Mouse (Mus musculus) embryonic facial prominence, embryonic 11.5 days (tissue): ENCODE measurements around the gene Map4k4. TPM values are rescaled to one million over a fixed set of nuclear protein-coding genes. Genes with fewer than 3 reads are reported as not detected.

Experiments used
- ATAC-seq: fragments of 200-750 bp; cut with Nextera tagmentation; replicated peaks from 2 replicates; pipeline ENCODE4 v1.8.0; 2017; ENCODE audit warnings: low read depth; ENCODE audit not compliant: insufficient number of reproducible peaks, low FRiP score, low TSS enrichment
- DNase-seq: peaks from one replicate; pipeline ENCODE4 v3.0.0-alpha.2; 2015; ENCODE audit warnings: low spot score
- H3K27ac ChIP-seq: fragments of 300-500 bp; sonication (generic); replicated peaks from 2 replicates; pipeline ENCODE4 v1.5.1; 2014; ENCODE audit warnings: mild to moderate bottlenecking, low read depth, low read length, control low read depth
- H3K27me3 ChIP-seq: fragments of 300-500 bp; sonication (generic); 2 replicates; pipeline ENCODE4 v1.6.1; 2014; ENCODE audit warnings: mild to moderate bottlenecking, low read length, moderate library complexity, mixed read lengths; ENCODE audit not compliant: control insufficient read depth, insufficient read depth
- H3K36me3 ChIP-seq: fragments of 300-500 bp; sonication (generic); replicated peaks from 2 replicates; pipeline ENCODE4 v1.6.1; 2014; ENCODE audit warnings: low read depth, mild to moderate bottlenecking, low read length, moderate library complexity, mixed read lengths; ENCODE audit not compliant: control insufficient read depth, insufficient read depth
- H3K4me1 ChIP-seq: fragments of 300-500 bp; sonication (generic); 2 replicates; pipeline ENCODE4 v1.6.1; 2014; ENCODE audit warnings: low read length, mixed read lengths; ENCODE audit not compliant: control insufficient read depth, insufficient read depth
- H3K4me2 ChIP-seq: fragments of 300-500 bp; sonication (generic); 2 replicates; pipeline ENCODE4 v1.6.1; 2014; ENCODE audit warnings: low read depth, mild to moderate bottlenecking, control low read depth, low read length, moderate library complexity
- H3K4me3 ChIP-seq: fragments of 300-500 bp; sonication (generic); 2 replicates; pipeline ENCODE4 v1.5.1; 2014; ENCODE audit warnings: low read depth, low read length, control low read depth
- H3K9ac ChIP-seq: fragments of 300-500 bp; sonication (generic); replicated peaks from 2 replicates; pipeline ENCODE4 v1.6.1; 2014; ENCODE audit warnings: mild to moderate bottlenecking, control low read depth, low read length
- H3K9me3 ChIP-seq: fragments of 300-500 bp; sonication (generic); replicated peaks from 2 replicates; pipeline ENCODE4 v1.6.1; 2016; ENCODE audit warnings: mild to moderate bottlenecking, low read length, inconsistent platforms, mixed read lengths; ENCODE audit not compliant: control insufficient read depth
- WGBS: fragments of 180-500 bp; shearing (Covaris S2); extraction: QIAGEN DNeasy Blood & Tissue Kit; methylation state at CpG from one replicate; pipeline ENCODE4 v1.1.7; 2014; 5-methylcytosine and 5-hydroxymethylcytosine counted together
- polyA plus RNA-seq: library from polyadenylated mRNA; unstranded; fragments of >200 nt; fragmentation: Nextera tagmentation; extraction: Ambion mirVana; gene quantifications from 2 replicates; pipeline ENCODE4 v1.2.1, GENCODE M21; 2014

Gene Map4k4
- polyA plus RNA-seq, 1 experiment from 2014 or later = 27.7 TPM

DNA sequence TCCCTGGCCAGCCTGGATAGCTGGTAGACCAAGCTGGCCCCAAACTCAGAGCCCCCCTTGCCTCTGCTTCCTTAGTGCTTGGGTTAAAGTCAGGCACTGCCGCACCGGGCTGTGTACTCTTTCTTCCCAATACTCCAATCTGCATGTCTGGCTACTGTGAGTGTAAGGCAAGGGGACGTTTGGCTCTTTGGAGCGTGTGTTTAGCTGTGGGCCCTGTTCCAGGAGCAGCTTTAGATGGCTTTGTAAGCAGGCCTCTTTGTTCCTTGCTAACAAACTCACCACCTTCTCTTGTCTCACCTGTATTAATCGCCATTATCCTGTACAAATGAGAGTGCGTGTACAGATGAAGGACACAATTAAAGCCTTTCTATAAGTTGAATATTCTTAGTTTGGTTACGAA lies 71.7 kb downstream of the Map4k4 start:
- DNase-seq = no peak
- 93% methylated on average over 7 of the region's 7 CpGs for WGBS
- no peak overlapping the region for H3K4me3 ChIP-seq
- no peak overlapping the region for H3K9ac ChIP-seq
- no peaks in the 10 kb centered on the region for H3K9me3 ChIP-seq
- H3K4me1 ChIP-seq = no peaks in the 10 kb centered on the region
- no peak overlapping the region for H3K27ac ChIP-seq
- H3K27me3 ChIP-seq = no peaks in the 10 kb centered on the region
- H3K4me2 ChIP-seq = no peak overlapping the region
- H3K36me3 ChIP-seq = peaks cover 9% of the 10 kb centered on the region
- no peak for ATAC-seq

DNA sequence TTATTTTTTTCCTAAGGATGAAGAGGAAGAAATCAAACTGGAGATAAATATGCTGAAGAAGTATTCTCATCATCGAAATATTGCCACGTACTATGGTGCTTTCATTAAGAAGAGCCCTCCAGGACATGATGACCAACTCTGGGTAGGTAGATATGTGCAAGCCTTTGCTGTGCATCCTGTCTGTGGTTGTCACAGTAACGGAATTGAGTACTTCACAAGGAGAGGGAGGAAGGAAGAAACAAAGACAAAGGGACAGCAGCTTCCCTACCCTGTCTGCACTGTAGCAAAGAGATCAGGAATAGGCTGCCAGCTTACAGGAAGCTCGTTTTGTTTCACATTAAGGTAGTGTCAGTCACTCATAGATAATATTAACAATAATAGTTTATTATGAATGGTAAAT lies 73.2 kb downstream of the Map4k4 start:
- WGBS = 88% methylated on average over 4 of the region's 4 CpGs
- Histone ChIP-seq H3K4me3 (no peak overlapping the region), H3K9ac (no peak overlapping the region), H3K36me3 (peaks cover 9% of the 10 kb centered on the region), H3K27me3 (no peaks in the 10 kb centered on the region), H3K4me1 (no peaks in the 10 kb centered on the region), H3K4me2 (no peak overlapping the region), H3K9me3 (no peaks in the 10 kb centered on the region), H3K27ac (no peak overlapping the region)
- DNase-seq (no peak), ATAC-seq (no peak)

DNA sequence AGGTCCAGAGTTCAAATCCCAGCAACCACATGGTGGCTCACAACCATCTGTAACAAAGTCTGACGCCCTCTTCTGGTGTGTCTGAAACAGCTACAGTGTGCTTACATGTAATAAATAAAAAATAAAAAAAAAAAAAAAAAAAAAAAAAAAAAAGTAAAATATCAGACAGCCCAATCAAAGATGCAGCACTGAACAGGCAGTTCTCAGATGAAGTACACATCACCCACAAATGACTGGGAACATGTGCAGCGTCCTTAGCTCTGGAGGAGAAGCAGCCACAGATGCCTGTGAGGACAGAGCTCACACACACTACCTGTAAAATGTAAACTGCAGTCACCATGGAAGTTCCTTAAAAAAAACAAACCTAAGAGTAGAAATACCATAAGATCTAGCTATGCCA lies 74.3 kb downstream of the Map4k4 start:
- no peaks in the 10 kb centered on the region for H3K27me3 ChIP-seq
- ATAC-seq = no peak
- no peaks in the 10 kb centered on the region for H3K4me1 ChIP-seq
- H3K4me2 ChIP-seq = no peak overlapping the region
- no peak for DNase-seq
- no peaks in the 10 kb centered on the region for H3K9me3 ChIP-seq
- H3K27ac ChIP-seq = no peak overlapping the region
- no peak overlapping the region for H3K4me3 ChIP-seq
- H3K9ac ChIP-seq = no peak overlapping the region
- peaks cover 9% of the 10 kb centered on the region for H3K36me3 ChIP-seq
- WGBS = 75% methylated on average over 2 of the region's 2 CpGs

DNA sequence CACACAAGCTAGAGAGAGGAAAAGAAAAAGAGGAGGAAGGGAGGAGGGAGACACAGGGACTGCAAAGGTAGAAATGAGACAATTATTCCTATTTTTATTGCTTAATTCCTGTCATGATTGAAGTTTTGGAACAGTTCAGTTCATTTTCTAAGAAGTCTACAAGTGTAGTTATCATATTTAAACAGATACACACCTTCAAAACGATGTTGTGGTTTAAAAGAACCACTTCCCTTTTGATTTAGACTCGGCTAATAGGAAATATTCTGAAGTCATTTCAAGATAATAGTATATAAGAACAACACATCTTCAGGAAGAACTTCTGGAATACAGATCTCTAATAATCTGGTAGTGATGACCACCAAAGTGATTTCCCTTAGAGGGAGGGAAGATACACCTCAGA lies 75.4 kb downstream of the Map4k4 start:
- Histone ChIP-seq H3K27ac (no peak overlapping the region), H3K9me3 (no peaks in the 10 kb centered on the region), H3K4me1 (no peaks in the 10 kb centered on the region), H3K36me3 (peaks cover 9% of the 10 kb centered on the region), H3K27me3 (no peaks in the 10 kb centered on the region), H3K4me3 (no peak overlapping the region), H3K9ac (no peak overlapping the region), H3K4me2 (no peak overlapping the region)
- DNase-seq (no peak), ATAC-seq (no peak)
- WGBS = 91% methylated on average over 2 of the region's 2 CpGs

DNA sequence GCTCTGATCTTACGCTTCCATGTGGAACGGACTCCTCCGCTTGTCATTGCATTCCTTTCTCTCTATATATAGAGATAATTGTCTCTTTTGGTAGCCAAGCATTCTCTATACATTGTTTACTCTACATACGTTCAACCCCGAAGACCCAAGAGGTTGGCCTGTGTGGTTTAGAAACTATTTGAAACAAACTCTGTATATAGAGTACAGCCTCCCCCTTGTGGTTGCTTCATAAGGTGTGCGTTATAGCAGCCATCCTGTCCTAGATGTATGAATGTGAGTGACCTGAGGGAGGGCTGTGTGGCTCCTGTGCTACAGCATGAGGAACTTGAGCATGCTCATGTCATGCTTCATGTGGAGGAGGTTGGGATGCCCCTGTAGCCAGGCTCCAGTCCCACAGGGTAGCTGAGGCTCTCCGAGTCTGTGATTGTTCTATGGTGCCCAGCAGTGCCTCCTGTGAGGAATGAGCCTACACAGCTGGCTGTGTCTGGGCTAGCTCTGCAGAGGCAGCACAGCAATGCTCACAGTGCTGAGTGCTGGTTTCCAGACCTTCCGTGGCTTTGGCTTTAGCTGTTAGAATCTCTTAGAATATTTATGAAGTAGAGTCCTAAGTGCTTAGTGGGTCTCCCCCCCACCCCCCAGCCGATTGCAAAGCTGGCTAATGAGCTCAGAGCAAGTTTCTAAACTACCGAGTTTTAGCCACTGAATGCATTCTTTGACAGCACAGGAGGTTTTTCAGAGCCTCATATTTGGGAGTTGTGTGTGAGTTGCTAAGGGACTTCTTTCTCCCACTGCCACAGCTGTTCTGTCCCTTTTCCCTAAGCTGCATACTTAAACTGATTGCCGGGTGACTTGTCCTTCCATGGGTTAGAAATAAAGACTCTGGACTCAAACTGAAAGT lies 76.4 kb downstream of the Map4k4 start:
- 86% methylated on average over 11 of the region's 11 CpGs for WGBS
- Histone ChIP-seq H3K9ac (no peak overlapping the region), H3K27ac (no peak overlapping the region), H3K9me3 (no peaks in the 10 kb centered on the region), H3K4me3 (no peak overlapping the region), H3K4me2 (no peak overlapping the region), H3K4me1 (no peaks in the 10 kb centered on the region), H3K27me3 (no peaks in the 10 kb centered on the region), H3K36me3 (peaks cover 9% of the 10 kb centered on the region)
- DNase-seq (no peak), ATAC-seq (no peak)

DNA sequence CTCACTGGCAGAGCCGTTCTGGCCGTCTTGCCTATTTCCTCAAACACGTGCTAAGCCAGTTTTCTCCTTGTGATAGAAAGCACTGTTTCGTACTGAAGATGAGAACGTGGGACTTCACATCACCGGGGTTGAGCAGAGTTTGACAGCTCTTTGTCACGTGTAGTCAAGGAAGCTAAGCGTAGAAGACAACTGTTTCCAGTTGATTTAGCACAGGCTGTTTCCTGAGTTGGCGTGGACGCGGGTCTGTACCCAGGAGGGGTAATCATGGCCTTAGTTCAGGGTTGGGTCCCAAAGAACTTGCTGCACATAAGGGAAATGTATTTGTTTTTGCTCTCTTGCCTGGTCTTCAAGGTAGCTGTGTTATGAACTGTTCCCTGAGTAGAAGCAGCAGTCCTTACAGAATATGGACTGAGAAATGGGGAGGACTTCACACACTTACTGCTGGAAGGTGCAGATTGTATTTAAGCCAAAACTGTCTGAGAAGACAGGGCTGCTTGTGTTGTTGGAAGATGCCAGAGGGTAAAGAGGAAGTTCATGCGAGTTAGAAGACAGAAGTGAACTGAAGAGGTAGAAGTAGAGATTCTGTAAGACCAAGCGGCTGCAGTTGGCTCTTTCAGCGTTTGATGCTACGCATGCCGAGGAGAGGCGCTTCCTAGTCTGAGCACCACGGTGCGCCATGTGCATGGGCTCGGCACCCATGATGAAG lies 78.2 kb downstream of the Map4k4 start:
- Histone ChIP-seq H3K36me3 (peaks cover 9% of the 10 kb centered on the region), H3K27me3 (no peaks in the 10 kb centered on the region), H3K27ac (no peak overlapping the region), H3K9ac (no peak overlapping the region), H3K4me2 (no peak overlapping the region), H3K4me1 (no peaks in the 10 kb centered on the region), H3K9me3 (no peaks in the 10 kb centered on the region), H3K4me3 (no peak overlapping the region)
- WGBS = 89% methylated on average over 20 of the region's 20 CpGs
- DNase-seq (no peak), ATAC-seq (no peak)

DNA sequence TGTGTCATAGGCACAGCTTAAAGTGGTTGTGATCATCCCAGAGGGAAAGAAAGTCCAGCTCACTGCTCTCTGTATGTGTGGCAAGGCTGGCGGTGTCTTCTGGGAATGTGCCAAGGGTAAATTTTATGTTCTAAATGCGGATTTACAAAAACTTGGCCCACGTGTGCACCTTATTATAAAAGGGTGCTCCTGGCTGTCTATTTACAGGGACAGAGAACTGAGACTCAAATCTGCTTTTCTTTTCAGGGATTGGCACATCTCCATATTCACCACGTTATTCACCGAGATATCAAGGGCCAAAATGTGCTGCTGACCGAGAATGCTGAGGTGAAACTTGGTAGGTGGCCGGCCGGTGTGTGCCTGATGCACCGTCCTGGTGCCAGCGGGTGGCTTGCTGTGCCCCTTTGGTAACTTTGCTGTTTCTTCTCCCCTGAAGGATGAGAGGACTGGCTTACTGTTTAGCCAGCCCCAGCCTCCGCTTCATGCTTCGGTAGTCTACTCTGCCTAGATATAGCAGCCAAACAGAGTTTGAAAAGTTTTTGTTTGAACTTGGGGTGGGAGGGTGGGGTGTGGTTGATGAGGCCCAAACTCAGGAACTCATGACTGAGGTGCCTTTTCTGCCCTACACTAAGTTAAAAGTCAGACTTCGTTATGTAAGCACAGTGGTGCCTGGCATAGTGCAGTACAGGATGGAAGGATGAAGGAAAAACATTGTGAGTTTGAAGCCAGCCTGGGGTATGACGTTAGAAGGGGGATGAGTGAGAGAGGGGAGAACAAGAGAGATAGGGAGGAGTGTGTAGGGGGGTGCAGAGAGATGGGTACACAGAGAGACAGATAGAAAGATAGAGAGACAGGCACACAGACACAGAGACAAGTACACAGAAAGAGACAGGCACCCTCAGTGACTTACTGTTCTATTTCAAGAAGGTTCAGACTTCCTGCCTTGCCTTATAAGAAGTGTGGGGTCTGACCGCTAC lies 79.9 kb downstream of the Map4k4 start:
- H3K4me3 ChIP-seq = no peak overlapping the region
- no peak overlapping the region for H3K27ac ChIP-seq
- no peaks in the 10 kb centered on the region for H3K9me3 ChIP-seq
- ATAC-seq = no peak
- H3K9ac ChIP-seq = no peak overlapping the region
- H3K4me2 ChIP-seq = no peak overlapping the region
- H3K36me3 ChIP-seq = peaks cover 8% of the 10 kb centered on the region
- no peaks in the 10 kb centered on the region for H3K4me1 ChIP-seq
- no peaks in the 10 kb centered on the region for H3K27me3 ChIP-seq
- no peak for DNase-seq
- 91% methylated on average over 15 of the region's 15 CpGs for WGBS
